Mouse (Mus musculus): ENCODE data around the gene Chchd10. TPM values are rescaled to one million over a fixed set of nuclear protein-coding genes. Genes with fewer than 3 reads are reported as not detected.

Gene Chchd10
- total and polyA plus RNA-seq, 2 experiments from 2014 or later, result 221 to 266 TPM

- Histone ChIP-seq H3K27ac (ENCODE audit: low read depth, low read length) (no peak overlapping the region), H3K9me3 (ENCODE audit: low read length) (0 out of 2 replicates have a peak, but pooled peaks cover 4% of the 10 kb centered on the region), H3K27me3 (ENCODE audit: insufficient read depth, low read length) (no peaks in the 10 kb centered on the region), H3K4me1 (ENCODE audit: insufficient read depth, low read length) (no peaks in the 10 kb centered on the region), H3K36me3 (ENCODE audit: insufficient read depth, low read length) (no peaks in the 10 kb centered on the region), H3K9ac (replicated peaks; ENCODE audit: low read length, poor library complexity, severe bottlenecking) (no peak overlapping the region), H3K4me2 (ENCODE audit: low read depth, low read length, poor library complexity, severe bottlenecking) (no peak overlapping the region), H3K4me3 (ENCODE audit: low read depth, low read length) (no peak overlapping the region)
- no peak for ATAC-seq (ENCODE audit: low FRiP score)
- DNase-seq (ENCODE audit: low spot score), result no peak
- 78% methylated on average over 5 of the region's 5 CpGs for WGBS
- TF ChIP-seq CTCF (IDR thresholded peaks at IDR 0.05), result peak; percentile 73
These were observed 42.3 kb downstream of the Chchd10 start for GRCm38 (mm10) chr10:75975216-75975615.

- Histone ChIP-seq H3K9ac (replicated peaks; ENCODE audit: low read length, poor library complexity, severe bottlenecking) (no peak overlapping the region), H3K4me1 (ENCODE audit: insufficient read depth, low read length) (no peaks in the 10 kb centered on the region), H3K27me3 (ENCODE audit: insufficient read depth, low read length) (no peaks in the 10 kb centered on the region), H3K27ac (ENCODE audit: low read depth, low read length) (no peak overlapping the region), H3K36me3 (ENCODE audit: insufficient read depth, low read length) (no peaks in the 10 kb centered on the region), H3K4me3 (ENCODE audit: low read depth, low read length) (no peak overlapping the region), H3K9me3 (ENCODE audit: low read length) (no peaks in the 10 kb centered on the region), H3K4me2 (ENCODE audit: low read depth, low read length, poor library complexity, severe bottlenecking) (no peak overlapping the region)
- no peak for TF ChIP-seq CTCF (IDR thresholded peaks at IDR 0.05)
- ATAC-seq (ENCODE audit: low FRiP score) (no peak), DNase-seq (ENCODE audit: low spot score) (peak; percentile 12)
- 48% methylated on average over 10 of the region's 10 CpGs for WGBS
These were observed 45.3 kb downstream of the Chchd10 start for GRCm38 (mm10) chr10:75978119-75978834.

- H3K9ac ChIP-seq (replicated peaks; ENCODE audit: low read length, poor library complexity, severe bottlenecking), result no peak overlapping the region
- no peaks in the 10 kb centered on the region for H3K4me1 ChIP-seq (ENCODE audit: insufficient read depth, low read length)
- no peaks in the 10 kb centered on the region for H3K27me3 ChIP-seq (ENCODE audit: insufficient read depth, low read length)
- ATAC-seq (ENCODE audit: low FRiP score) (no peak), DNase-seq (ENCODE audit: low spot score) (no peak)
- no peak for TF ChIP-seq CTCF (IDR thresholded peaks at IDR 0.05)
- no peaks in the 10 kb centered on the region for H3K36me3 ChIP-seq (ENCODE audit: insufficient read depth, low read length)
- H3K27ac ChIP-seq (ENCODE audit: low read depth, low read length), result no peak overlapping the region
- H3K4me3 ChIP-seq (ENCODE audit: low read depth, low read length), result no peak overlapping the region
- H3K4me2 ChIP-seq (ENCODE audit: low read depth, low read length, poor library complexity, severe bottlenecking), result no peak overlapping the region
- WGBS, result 80% methylated on average over 5 of the region's 5 CpGs
- H3K9me3 ChIP-seq (ENCODE audit: low read length), result no peaks in the 10 kb centered on the region
These were observed 45.9 kb downstream of the Chchd10 start for GRCm38 (mm10) chr10:75978835-75979157.

- Histone ChIP-seq H3K4me1 (ENCODE audit: insufficient read depth, low read length) (no peaks in the 10 kb centered on the region), H3K4me2 (ENCODE audit: low read depth, low read length, poor library complexity, severe bottlenecking) (no peak overlapping the region), H3K27me3 (ENCODE audit: insufficient read depth, low read length) (no peaks in the 10 kb centered on the region), H3K9ac (replicated peaks; ENCODE audit: low read length, poor library complexity, severe bottlenecking) (no peak overlapping the region), H3K27ac (ENCODE audit: low read depth, low read length) (no peak overlapping the region), H3K4me3 (ENCODE audit: low read depth, low read length) (no peak overlapping the region), H3K9me3 (ENCODE audit: low read length) (no peaks in the 10 kb centered on the region), H3K36me3 (ENCODE audit: insufficient read depth, low read length) (no peaks in the 10 kb centered on the region)
- no peak for DNase-seq (ENCODE audit: low spot score)
- no peak for TF ChIP-seq CTCF (IDR thresholded peaks at IDR 0.05)
- WGBS, result 93% methylated on average over 3 of the region's 3 CpGs
- no peak for ATAC-seq (ENCODE audit: low FRiP score)
These were observed 46.5 kb downstream of the Chchd10 start for GRCm38 (mm10) chr10:75979432-75979831.

Other genes starting within 250 kb of the Chchd10 start
- 83.4 and 93.3 TPM in 2 replicates for gene Cabin1, start 168.8 kb upstream of the Chchd10 start, total RNA-seq (2014; rRNA removed)
- 30.1 and 31.6 TPM in 2 replicates for gene Cabin1, start 168.8 kb upstream of the Chchd10 start, polyA plus RNA-seq (2015; fragmentation: Nextera tagmentation; extraction: Ambion mirVana)
- gene Ddt, start 159.7 kb upstream of the Chchd10 start, total RNA-seq (2014; rRNA removed), result 71.1 and 72.9 TPM in 2 replicates
- 92.9 and 102 TPM in 2 replicates for gene Ddt, start 159.7 kb upstream of the Chchd10 start, polyA plus RNA-seq (2015; fragmentation: Nextera tagmentation; extraction: Ambion mirVana)
- gene Gm20441, start 152.2 kb upstream of the Chchd10 start, total RNA-seq (2014; rRNA removed), result not detected in 2 replicates
- not detected in 2 replicates for gene Gm20441, start 152.2 kb upstream of the Chchd10 start, polyA plus RNA-seq (2015; fragmentation: Nextera tagmentation; extraction: Ambion mirVana)
- 3.6 and 7.7 TPM in 2 replicates for gene Gstt3, start 151.7 kb upstream of the Chchd10 start, total RNA-seq (2014; rRNA removed)
- 2.5 and 2.8 TPM in 2 replicates for gene Gstt3, start 151.7 kb upstream of the Chchd10 start, polyA plus RNA-seq (2015; fragmentation: Nextera tagmentation; extraction: Ambion mirVana)
- gene Gstt1, start 134.5 kb upstream of the Chchd10 start, total RNA-seq (2014; rRNA removed), result 22.6 and 37.1 TPM in 2 replicates
- gene Gstt1, start 134.5 kb upstream of the Chchd10 start, polyA plus RNA-seq (2015; fragmentation: Nextera tagmentation; extraction: Ambion mirVana), result 21.4 and 26.2 TPM in 2 replicates
- not detected in 2 replicates for gene Gstt4, start 110.6 kb upstream of the Chchd10 start, total RNA-seq (2014; rRNA removed)
- not detected in 2 replicates for gene Gstt4, start 110.6 kb upstream of the Chchd10 start, polyA plus RNA-seq (2015; fragmentation: Nextera tagmentation; extraction: Ambion mirVana)
- 2.0 and 5.5 TPM in 2 replicates for gene Gstt2, start 95.7 kb upstream of the Chchd10 start, total RNA-seq (2014; rRNA removed)
- 7.7 and 10.7 TPM in 2 replicates for gene Gstt2, start 95.7 kb upstream of the Chchd10 start, polyA plus RNA-seq (2015; fragmentation: Nextera tagmentation; extraction: Ambion mirVana)
- gene Mif, start 72.9 kb upstream of the Chchd10 start, total RNA-seq (2014; rRNA removed), result 736 and 976 TPM in 2 replicates
- gene Mif, start 72.9 kb upstream of the Chchd10 start, polyA plus RNA-seq (2015; fragmentation: Nextera tagmentation; extraction: Ambion mirVana), result 1,685 and 1,800 TPM in 2 replicates
- gene Derl3, start 39.7 kb upstream of the Chchd10 start, total RNA-seq (2014; rRNA removed), result 0.80 and 1.4 TPM in 2 replicates
- 0.58 and 1.4 TPM in 2 replicates for gene Derl3, start 39.7 kb upstream of the Chchd10 start, polyA plus RNA-seq (2015; fragmentation: Nextera tagmentation; extraction: Ambion mirVana)
- gene Smarcb1, start 11.5 kb upstream of the Chchd10 start, total RNA-seq (2014; rRNA removed), result 145 and 147 TPM in 2 replicates
- gene Smarcb1, start 11.5 kb upstream of the Chchd10 start, polyA plus RNA-seq (2015; fragmentation: Nextera tagmentation; extraction: Ambion mirVana), result 205 and 219 TPM in 2 replicates
- 6.8 and 11.5 TPM in 2 replicates for gene Mmp11, start 3.4 kb downstream of the Chchd10 start, total RNA-seq (2014; rRNA removed)
- 6.6 and 8.1 TPM in 2 replicates for gene Mmp11, start 3.4 kb downstream of the Chchd10 start, polyA plus RNA-seq (2015; fragmentation: Nextera tagmentation; extraction: Ambion mirVana)
- 0.88 and 1.7 TPM in 2 replicates for gene Gm867, start 7.5 kb downstream of the Chchd10 start, total RNA-seq (2014; rRNA removed)
- gene Gm867, start 7.5 kb downstream of the Chchd10 start, polyA plus RNA-seq (2015; fragmentation: Nextera tagmentation; extraction: Ambion mirVana), result 1.6 TPM in 2 replicates
- gene Vpreb3, start 9.9 kb downstream of the Chchd10 start, total RNA-seq (2014; rRNA removed), result not detected in 2 replicates
- gene Vpreb3, start 9.9 kb downstream of the Chchd10 start, polyA plus RNA-seq (2015; fragmentation: Nextera tagmentation; extraction: Ambion mirVana), result 0.59 and 0.72 TPM in 2 replicates
- gene Gm5134, start 21.4 kb downstream of the Chchd10 start, total RNA-seq (2014; rRNA removed), result not detected in 2 replicates
- gene Gm5134, start 21.4 kb downstream of the Chchd10 start, polyA plus RNA-seq (2015; fragmentation: Nextera tagmentation; extraction: Ambion mirVana), result not detected in 2 replicates
- gene Zfp280b, start 99.5 kb downstream of the Chchd10 start, total RNA-seq (2014; rRNA removed), result 9.1 and 9.8 TPM in 2 replicates
- 8.8 and 12.5 TPM in 2 replicates for gene Zfp280b, start 99.5 kb downstream of the Chchd10 start, polyA plus RNA-seq (2015; fragmentation: Nextera tagmentation; extraction: Ambion mirVana)
- not detected in 2 replicates for gene Slc5a4b, start 177.8 kb downstream of the Chchd10 start, total RNA-seq (2014; rRNA removed)
- 0.06 and 0.09 TPM in 2 replicates for gene Slc5a4b, start 177.8 kb downstream of the Chchd10 start, polyA plus RNA-seq (2015; fragmentation: Nextera tagmentation; extraction: Ambion mirVana)
- gene Slc5a4a, start 214.3 kb downstream of the Chchd10 start, total RNA-seq (2014; rRNA removed), result 1.2 TPM in 1 of 2 replicates, not detected in the other
- gene Slc5a4a, start 214.3 kb downstream of the Chchd10 start, polyA plus RNA-seq (2015; fragmentation: Nextera tagmentation; extraction: Ambion mirVana), result 0.10 and 0.12 TPM in 2 replicates